Mouse (Mus musculus): ENCODE data around the gene Gemin4. TPM values are rescaled to one million over a fixed set of nuclear protein-coding genes. Genes with fewer than 3 reads are reported as not detected.

Gene Gemin4
- total and polyA plus RNA-seq, 3 experiments, result 17.8 to 95.7 (median 23.8) TPM

- Histone ChIP-seq H3K36me3 (ENCODE audit: control insufficient read depth in 1 of 2, insufficient read depth in 2 of 2, low read length in 2 of 2) (no peaks in the 10 kb centered on the region; a peak in 2 of 4 replicates), H3K79me2 (ENCODE audit: control insufficient read depth, insufficient read depth, low read length, poor library complexity) (no peaks in the 10 kb centered on the region)
- TF ChIP-seq KAT2A (conservative IDR thresholded peaks at IDR 0.05; ENCODE audit: low read depth, low read length) (no peak), CHD1 (IDR thresholded peaks at IDR 0.05; ENCODE audit: low read depth, low read length) (no peak), CTCF (IDR thresholded peaks at IDR 0.05 in 2 of 3, conservative IDR thresholded peaks at IDR 0.05 in 1 of 3; ENCODE audit: control insufficient read depth in 1 of 3, insufficient read depth in 1 of 3, low read depth in 2 of 3, low read length in 3 of 3, poor library complexity in 1 of 3, severe bottlenecking in 1 of 3) (peak; percentile 84 to 90 (median 88)), RCOR1 (IDR thresholded peaks at IDR 0.05; ENCODE audit: low read depth, low read length) (0 out of 2 replicates have a peak, but pooled peaks have one; percentile 1), SMC3 (IDR thresholded peaks at IDR 0.05; ENCODE audit: low read depth, low read length) (peak; percentile 95), GABPA (IDR thresholded peaks at IDR 0.05; ENCODE audit: low read depth, low read length) (no peak), TCF12 (IDR thresholded peaks at IDR 0.05; ENCODE audit: low read depth, low read length) (no peak), MAZ (IDR thresholded peaks at IDR 0.05; ENCODE audit: low read depth, low read length) (peak; percentile 38; the same call in 1 of the 2 replicates), RAD21 (IDR thresholded peaks at IDR 0.05; ENCODE audit: low read depth, low read length) (peak; percentile 89), SIN3A (IDR thresholded peaks at IDR 0.05; ENCODE audit: low read length) (peak; percentile 39; the same call in 1 of the 2 replicates), ZC3H11A (IDR thresholded peaks at IDR 0.05; ENCODE audit: low read depth, low read length) (peak; percentile 90)
These were observed 35.9 kb upstream of the Gemin4 start for GRCm38 (mm10) chr11:76253145-76253917.

GRCm38 (mm10) chr11:76252036-76252435 lies 34.6 kb upstream of the Gemin4 start:
- H3K27ac ChIP-seq (ENCODE audit: control insufficient read depth, low read depth, low read length), result no peak overlapping the region
- H3K4me3 ChIP-seq (ENCODE audit: control insufficient read depth in 1 of 2, insufficient read depth in 1 of 2, low read depth in 2 of 2, low read length in 2 of 2), result no peak overlapping the region
- no peak for TF ChIP-seq ZKSCAN1 (IDR thresholded peaks at IDR 0.05; ENCODE audit: low read depth, low read length)
- TF ChIP-seq ZMIZ1 (IDR thresholded peaks at IDR 0.05; ENCODE audit: low read depth, low read length), result no peak; the same call in 1 of the 2 replicates
- no peak for TF ChIP-seq MYB (IDR thresholded peaks at IDR 0.05; ENCODE audit: low read depth, low read length)
- no peak for TF ChIP-seq MEF2A (IDR thresholded peaks at IDR 0.05; ENCODE audit: extremely low read depth, insufficient replicate concordance, low read depth, low read length, poor library complexity, severe bottlenecking)
- TF ChIP-seq SIN3A (IDR thresholded peaks at IDR 0.05; ENCODE audit: low read length), result no peak
- no peak for TF ChIP-seq MXI1 (IDR thresholded peaks at IDR 0.05; ENCODE audit: low read depth, low read length)
- no peak for TF ChIP-seq USF2 (IDR thresholded peaks at IDR 0.05; ENCODE audit: borderline replicate concordance in 1 of 2, insufficient read depth in 1 of 2, low read depth in 1 of 2, low read length in 2 of 2)
- no peak for TF ChIP-seq TCF12 (IDR thresholded peaks at IDR 0.05; ENCODE audit: low read depth, low read length)
- TF ChIP-seq GATA1 (IDR thresholded peaks at IDR 0.05; ENCODE audit: low read depth, low read length), result no peak
- no peak for TF ChIP-seq KAT2A (conservative IDR thresholded peaks at IDR 0.05; ENCODE audit: low read depth, low read length)
- TF ChIP-seq POLR2A (IDR thresholded peaks at IDR 0.05; ENCODE audit: control insufficient read depth in 1 of 2, insufficient read depth in 1 of 2, low read depth in 1 of 2, low read length in 2 of 2, poor library complexity in 1 of 2), result no peak
- TF ChIP-seq RAD21 (IDR thresholded peaks at IDR 0.05; ENCODE audit: low read depth, low read length), result no peak
- TF ChIP-seq UBTF (IDR thresholded peaks at IDR 0.05; ENCODE audit: borderline replicate concordance, insufficient read depth, low read depth, low read length), result no peak
- no peak for TF ChIP-seq CHD1 (IDR thresholded peaks at IDR 0.05; ENCODE audit: low read depth, low read length)
- TF ChIP-seq CTCF (IDR thresholded peaks at IDR 0.05 in 2 of 3, conservative IDR thresholded peaks at IDR 0.05 in 1 of 3; ENCODE audit: control insufficient read depth in 1 of 3, insufficient read depth in 1 of 3, low read depth in 2 of 3, low read length in 3 of 3, poor library complexity in 1 of 3, severe bottlenecking in 1 of 3), result no peak
- TF ChIP-seq ELF1 (IDR thresholded peaks at IDR 0.05; ENCODE audit: low read depth, low read length), result no peak
- TF ChIP-seq RCOR1 (IDR thresholded peaks at IDR 0.05; ENCODE audit: low read depth, low read length), result no peak
- no peak for TF ChIP-seq NELFE (IDR thresholded peaks at IDR 0.05; ENCODE audit: low read depth, low read length)
- no peaks in the 10 kb centered on the region for H3K27me3 ChIP-seq (ENCODE audit: control insufficient read depth in 1 of 2, insufficient read depth in 2 of 2, low read length in 2 of 2)
- H3K9ac ChIP-seq (ENCODE audit: control insufficient read depth, low read depth, low read length, poor library complexity, severe bottlenecking), result no peak overlapping the region
- H3K79me2 ChIP-seq (ENCODE audit: control insufficient read depth, insufficient read depth, low read length, poor library complexity), result no peaks in the 10 kb centered on the region
- DNase-seq (ENCODE audit: low read depth, low spot score), result no peak
- peaks cover 0 to 2% of the 10 kb centered on the region in 2 experiments; a peak in 2 of 4 replicates for H3K36me3 ChIP-seq (ENCODE audit: control insufficient read depth in 1 of 2, insufficient read depth in 2 of 2, low read length in 2 of 2)
- no peaks in the 10 kb centered on the region for H3K4me1 ChIP-seq (ENCODE audit: control insufficient read depth in 1 of 2, insufficient read depth in 2 of 2, low read length in 2 of 2)
- H3K9me3 ChIP-seq (replicated peaks; ENCODE audit: insufficient read depth, low read length), result no peaks in the 10 kb centered on the region

More at GRCm38 (mm10) chr11:76253145-76253917, 35.9 kb upstream of the Gemin4 start:
- no peaks in the 10 kb centered on the region for H3K4me1 ChIP-seq (ENCODE audit: control insufficient read depth in 1 of 2, insufficient read depth in 2 of 2, low read length in 2 of 2)
- no peaks in the 10 kb centered on the region for H3K27me3 ChIP-seq (ENCODE audit: control insufficient read depth in 1 of 2, insufficient read depth in 2 of 2, low read length in 2 of 2)
- H3K4me3 ChIP-seq (ENCODE audit: control insufficient read depth in 1 of 2, insufficient read depth in 1 of 2, low read depth in 2 of 2, low read length in 2 of 2), result no peak overlapping the region
- DNase-seq (ENCODE audit: low read depth, low spot score), result peak; percentile 84
- H3K9me3 ChIP-seq (replicated peaks; ENCODE audit: insufficient read depth, low read length), result no peaks in the 10 kb centered on the region
- H3K9ac ChIP-seq (ENCODE audit: control insufficient read depth, low read depth, low read length, poor library complexity, severe bottlenecking), result no peak overlapping the region
- H3K27ac ChIP-seq (ENCODE audit: control insufficient read depth, low read depth, low read length), result no peak overlapping the region

Measured in MEL (cell line).